Mouse (Mus musculus): ENCODE measurements around the gene Cnot1.

GRCm38 (mm10) chr8:95711029-95711428 lies 96.2 kb downstream of the Cnot1 start:
- TF ChIP-seq CTCF (IDR thresholded peaks at IDR 0.05; ENCODE audit: insufficient read depth, low read depth, low read length) = no peak
- no peak for TF ChIP-seq POLR2A (IDR thresholded peaks at IDR 0.05; ENCODE audit: insufficient read depth, low read depth, low read length)

All from olfactory bulb, adult 2 months (tissue).